Mouse (Mus musculus) ES-Bruce4 (cell line): ENCODE results near the gene Zfp575. TPM values are rescaled to one million over a fixed set of nuclear protein-coding genes. Genes with fewer than 3 reads are reported as not detected.

Experiments used
- H3K27ac ChIP-seq: 2 replicates; pipeline ENCODE4 v1.5.1; 2012; ENCODE audit warnings: low read length, inconsistent platforms; ENCODE audit not compliant: insufficient read depth
- H3K27me3 ChIP-seq: 2 replicates; pipeline ENCODE4 v1.6.1; 2012; ENCODE audit warnings: mild to moderate bottlenecking, low read length, inconsistent platforms; ENCODE audit not compliant: control insufficient read depth, poor library complexity, insufficient read depth, severe bottlenecking
- H3K36me3 ChIP-seq: 2 replicates; pipeline ENCODE4 v1.6.1; 2012; ENCODE audit warnings: inconsistent platforms, mild to moderate bottlenecking, low read length, moderate library complexity; ENCODE audit not compliant: control insufficient read depth, poor library complexity, insufficient read depth, severe bottlenecking
- H3K4me1 ChIP-seq: one replicate; pipeline ENCODE4 v1.8.1; 2011; ENCODE audit warnings: low read length; ENCODE audit not compliant: control insufficient read depth, insufficient read depth
- H3K4me3 ChIP-seq: 2 replicates; pipeline ENCODE4 v1.5.1; 2011; ENCODE audit warnings: low read depth, mild to moderate bottlenecking, low read length
- H3K9ac ChIP-seq: 2 replicates; pipeline ENCODE4 v1.6.1; 2012; ENCODE audit warnings: low read depth, mild to moderate bottlenecking, inconsistent platforms; ENCODE audit not compliant: poor library complexity, severe bottlenecking
- H3K9me3 ChIP-seq: replicated peaks from 2 replicates; pipeline ENCODE4 v1.6.1; 2012; ENCODE audit warnings: mild to moderate bottlenecking, low read length, inconsistent platforms; ENCODE audit not compliant: control insufficient read depth, poor library complexity, insufficient read depth, severe bottlenecking
- CTCF ChIP-seq: IDR thresholded peaks from one replicate; pipeline ENCODE4 v1.8.1; 2011; ENCODE audit warnings: low read depth, low read length
- EP300 ChIP-seq: IDR thresholded peaks from 2 replicates; pipeline ENCODE4 v1.6.1; 2011; ENCODE audit warnings: low read depth, low read length; ENCODE audit not compliant: insufficient read depth
- POLR2A ChIP-seq: IDR thresholded peaks from one replicate; pipeline ENCODE4 v1.8.1; 2011; ENCODE audit warnings: low read length; ENCODE audit not compliant: insufficient read depth
- polyA plus RNA-seq: library from polyadenylated mRNA; stranded (reverse); fragments of >200 nt; gene quantifications from 2 replicates; pipeline ENCODE4 v1.2.4, GENCODE M21; 2011; ENCODE audit warnings: low read depth; ENCODE audit not compliant: missing spikeins, insufficient read depth, insufficient read length

Zfp575 gene
- polyA plus RNA-seq, 1 experiment, result 1.4 TPM

- no peaks in the 10 kb centered on the region; the same call in 1 of the 2 replicates for H3K27me3 ChIP-seq
- no peak overlapping the region for H3K4me3 ChIP-seq
- TF ChIP-seq CTCF (no peak), POLR2A (no peak), EP300 (no peak)
- H3K9me3 ChIP-seq, result no peaks in the 10 kb centered on the region
- no peak overlapping the region for H3K27ac ChIP-seq
- H3K9ac ChIP-seq, result no peak overlapping the region
- H3K36me3 ChIP-seq, result no peaks in the 10 kb centered on the region
- H3K4me1 ChIP-seq, result peaks cover 4% of the 10 kb centered on the region
Observed at GRCm38 (mm10) chr7:24598121-24598520, 10.7 kb upstream of the Zfp575 start.

- no peaks in the 10 kb centered on the region; the same call in 1 of the 2 replicates for H3K27me3 ChIP-seq
- no peak overlapping the region for H3K4me3 ChIP-seq
- H3K27ac ChIP-seq, result no peak overlapping the region
- no peak overlapping the region for H3K9ac ChIP-seq
- no peaks in the 10 kb centered on the region for H3K36me3 ChIP-seq
- TF ChIP-seq POLR2A (no peak), CTCF (no peak), EP300 (no peak)
- peaks cover 4% of the 10 kb centered on the region for H3K4me1 ChIP-seq
- no peaks in the 10 kb centered on the region for H3K9me3 ChIP-seq
Observed at GRCm38 (mm10) chr7:24595464-24595863, 8.0 kb upstream of the Zfp575 start.

- Histone ChIP-seq H3K9me3 (no peaks in the 10 kb centered on the region), H3K4me1 (peaks cover 3% of the 10 kb centered on the region), H3K36me3 (no peaks in the 10 kb centered on the region), H3K27ac (no peak overlapping the region), H3K4me3 (peak overlapping the region; percentile 88), H3K9ac (peak overlapping the region; percentile 86), H3K27me3 (no peaks in the 10 kb centered on the region; the same call in 1 of the 2 replicates)
- TF ChIP-seq POLR2A (no peak), CTCF (no peak), EP300 (no peak)
Observed at GRCm38 (mm10) chr7:24594309-24594803, 6.9 kb upstream of the Zfp575 start.

GRCm38 (mm10) chr7:24593621-24594308, 6.3 kb upstream of the Zfp575 start:
- peak; percentile 47 for TF ChIP-seq POLR2A
- no peak for TF ChIP-seq CTCF
- TF ChIP-seq EP300, result no peak
- H3K27me3 ChIP-seq, result no peaks in the 10 kb centered on the region; the same call in 1 of the 2 replicates
- H3K27ac ChIP-seq, result no peak overlapping the region
- H3K4me1 ChIP-seq, result peaks cover 3% of the 10 kb centered on the region
- H3K9me3 ChIP-seq, result no peaks in the 10 kb centered on the region
- H3K36me3 ChIP-seq, result no peaks in the 10 kb centered on the region
- H3K4me3 ChIP-seq, result peak overlapping the region; percentile 88
- H3K9ac ChIP-seq, result peak overlapping the region; percentile 86

GRCm38 (mm10) chr7:24592781-24593180, 5.3 kb upstream of the Zfp575 start:
- H3K27ac ChIP-seq, result no peak overlapping the region
- no peak for TF ChIP-seq EP300
- no peak for TF ChIP-seq POLR2A
- TF ChIP-seq CTCF, result no peak
- no peaks in the 10 kb centered on the region for H3K36me3 ChIP-seq
- no peak overlapping the region for H3K4me3 ChIP-seq
- H3K4me1 ChIP-seq, result peaks cover 4% of the 10 kb centered on the region
- no peak overlapping the region for H3K9ac ChIP-seq
- H3K9me3 ChIP-seq, result no peaks in the 10 kb centered on the region
- H3K27me3 ChIP-seq, result no peaks in the 10 kb centered on the region; the same call in 1 of the 2 replicates

- Histone ChIP-seq H3K27ac (no peak overlapping the region), H3K9me3 (no peaks in the 10 kb centered on the region), H3K4me3 (no peak overlapping the region), H3K9ac (no peak overlapping the region), H3K36me3 (no peaks in the 10 kb centered on the region), H3K27me3 (no peaks in the 10 kb centered on the region; the same call in 1 of the 2 replicates), H3K4me1 (peaks cover 4% of the 10 kb centered on the region)
- TF ChIP-seq CTCF (no peak), EP300 (no peak), POLR2A (no peak)
Observed at GRCm38 (mm10) chr7:24592163-24592562, 4.7 kb upstream of the Zfp575 start.
